Mouse (Mus musculus) lung, adult 2 months (tissue): ENCODE results near the gene Cdk2.
A peak's percentile ranks its signal among the peaks of the same experiment; 100 is the strongest.

ENCODE experiments used
- CTCF ChIP-seq: fragments of 200-500 bp; IDR thresholded peaks from 2 replicates; pipeline ENCODE4 v1.5.1; 2011; ENCODE audit warnings: mild to moderate bottlenecking, low read length, control low read depth; ENCODE audit not compliant: insufficient read depth
- POLR2A ChIP-seq: fragments of 200-500 bp; IDR thresholded peaks from 2 replicates; pipeline ENCODE4 v1.6.1; 2011; ENCODE audit warnings: low read depth, mild to moderate bottlenecking, control low read depth, low read length, borderline replicate concordance; ENCODE audit errors: extremely low read depth

DNA sequence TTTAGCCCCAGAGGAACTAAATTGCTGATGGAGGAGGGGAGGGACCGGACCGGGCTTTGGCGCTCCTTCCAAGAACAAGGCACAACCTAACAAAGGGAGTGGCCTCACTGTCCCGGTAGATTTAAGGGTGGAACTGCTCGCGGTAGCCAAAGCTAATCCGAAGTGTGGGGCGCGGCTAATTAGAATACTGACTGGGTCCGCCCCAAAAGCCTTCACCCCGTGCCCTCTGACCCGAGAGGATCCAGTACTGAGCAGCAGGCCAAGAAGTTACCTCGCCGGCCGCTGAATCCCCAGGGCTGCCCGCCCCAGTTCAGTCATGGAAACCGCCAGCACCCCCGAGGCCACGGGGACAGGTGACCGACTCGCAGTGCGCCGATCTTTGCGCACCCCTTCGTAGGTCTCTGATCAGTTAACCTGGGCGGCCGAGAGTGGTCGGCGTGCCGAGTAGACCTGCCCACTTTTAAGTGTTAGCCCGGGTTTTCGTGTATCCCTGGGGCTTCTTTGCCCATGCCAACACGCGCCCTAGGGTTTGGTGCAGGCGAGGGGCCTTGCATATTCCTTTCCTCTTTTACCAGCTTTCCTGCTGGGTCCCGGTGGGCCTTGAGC lies 42.9 kb upstream of the Cdk2 start, which contains the start of gene Pym1:
- no peak for TF ChIP-seq CTCF
- TF ChIP-seq POLR2A, result peak; percentile 66; the same call in 1 of the 2 replicates
